Mouse (Mus musculus): Measurements from ENCODE around the gene Ak8.
A peak's percentile ranks its signal among the peaks of the same experiment; 100 is the strongest.

Ak8 gene

GRCm38 (mm10) chr2:28699361-28700335 is at the start of gene Ak8, which contains the start of gene Spaca9:
Gene Ak8 (plus strand): TSS chr2:28700164.
Gene Spaca9 (minus strand): TSS chr2:28699727.
- DNase-seq (ENCODE audit: low read depth, low spot score), result peak; percentile 39

- no peak for DNase-seq (ENCODE audit: low read depth, low spot score)
Observed at GRCm38 (mm10) chr2:28650526-28650925, 49.4 kb upstream of the Ak8 start.

GRCm38 (mm10) chr2:28653351-28653750 is 46.6 kb upstream of the Ak8 start:
- DNase-seq (ENCODE audit: low read depth, low spot score), result no peak

- peak; percentile 53 for DNase-seq (ENCODE audit: low read depth, low spot score)
Observed at GRCm38 (mm10) chr2:28654295-28654694, 45.7 kb upstream of the Ak8 start.

- no peak for DNase-seq (ENCODE audit: low read depth, low spot score)
Observed at GRCm38 (mm10) chr2:28656216-28656615, 43.7 kb upstream of the Ak8 start.

GRCm38 (mm10) chr2:28662891-28663290 is 37.1 kb upstream of the Ak8 start:
- DNase-seq (ENCODE audit: low read depth, low spot score), result no peak

- no peak for DNase-seq (ENCODE audit: low read depth, low spot score)
Observed at GRCm38 (mm10) chr2:28665818-28666217, 34.1 kb upstream of the Ak8 start.

GRCm38 (mm10) chr2:28671438-28671837 is 28.5 kb upstream of the Ak8 start:
- DNase-seq (ENCODE audit: low read depth, low spot score), result no peak

- no peak for DNase-seq (ENCODE audit: low read depth, low spot score)
Observed at GRCm38 (mm10) chr2:28676005-28676404, 24.0 kb upstream of the Ak8 start.

- peak; percentile 21 for DNase-seq (ENCODE audit: low read depth, low spot score)
Observed at GRCm38 (mm10) chr2:28680710-28681109, 19.3 kb upstream of the Ak8 start.

- DNase-seq (ENCODE audit: low read depth, low spot score), result no peak
Observed at GRCm38 (mm10) chr2:28681718-28682117, 18.2 kb upstream of the Ak8 start.

- no peak for DNase-seq (ENCODE audit: low read depth, low spot score)
Observed at GRCm38 (mm10) chr2:28685895-28686294, 14.1 kb upstream of the Ak8 start.

- DNase-seq (ENCODE audit: low read depth, low spot score), result peak; percentile 42
Observed at GRCm38 (mm10) chr2:28688431-28688830, 11.5 kb upstream of the Ak8 start.

GRCm38 (mm10) chr2:28692692-28693091 is 7.3 kb upstream of the Ak8 start:
- DNase-seq (ENCODE audit: low read depth, low spot score), result no peak

- no peak for DNase-seq (ENCODE audit: low read depth, low spot score)
Observed at GRCm38 (mm10) chr2:28698566-28698965, 1.4 kb upstream of the Ak8 start.

- no peak for DNase-seq (ENCODE audit: low read depth, low spot score)
Observed at GRCm38 (mm10) chr2:28701646-28702262, 1.8 kb downstream of the Ak8 start.

GRCm38 (mm10) chr2:28706106-28706636 is 6.2 kb downstream of the Ak8 start:
- no peak for DNase-seq (ENCODE audit: low read depth, low spot score)

GRCm38 (mm10) chr2:28706787-28707186 is 6.8 kb downstream of the Ak8 start:
- no peak for DNase-seq (ENCODE audit: low read depth, low spot score)

GRCm38 (mm10) chr2:28713036-28713435 is 13.1 kb downstream of the Ak8 start:
- no peak for DNase-seq (ENCODE audit: low read depth, low spot score)

- DNase-seq (ENCODE audit: low read depth, low spot score), result no peak
Observed at GRCm38 (mm10) chr2:28722419-28722818, 22.5 kb downstream of the Ak8 start.

GRCm38 (mm10) chr2:28723912-28724311 is 23.9 kb downstream of the Ak8 start:
- DNase-seq (ENCODE audit: low read depth, low spot score), result no peak

- no peak for DNase-seq (ENCODE audit: low read depth, low spot score)
Observed at GRCm38 (mm10) chr2:28727786-28728404, 27.9 kb downstream of the Ak8 start.
